Mouse (Mus musculus): ENCODE measurements at regions not wholly inside any gene's neighbourhood (a gene's known extent, or its start where the extent isn't known, plus 50 kb on each side); places are given as distances from the start of the nearest gene placed in this dataset.

DNA sequence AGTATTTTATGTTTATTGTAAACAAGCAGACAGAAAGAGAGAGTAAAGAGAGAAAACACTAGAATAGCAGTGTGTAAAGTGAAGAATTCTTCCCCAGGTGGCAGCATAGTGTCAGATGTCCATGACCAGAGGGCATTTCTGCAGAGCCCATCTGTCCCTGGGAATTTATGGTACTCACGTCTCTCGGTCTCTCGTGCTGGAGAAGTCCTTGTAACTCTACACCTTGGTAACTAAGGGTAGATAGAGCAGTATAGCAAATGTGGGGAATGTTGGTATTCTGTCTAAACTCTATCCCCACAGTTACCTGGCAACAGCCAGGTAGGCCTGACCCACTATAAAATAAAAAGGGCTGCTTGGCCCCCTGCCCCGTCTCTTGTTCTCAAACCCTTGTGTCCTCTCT, 122.5 kb upstream of the Tsc22d1 start:
- 14% methylated on average over 4 of the region's 4 CpGs for WGBS
- H3K27ac ChIP-seq (replicated peaks; ENCODE audit: low read depth, low read length), result no peak overlapping the region
- H3K9me3 ChIP-seq (ENCODE audit: control insufficient read depth, low read length), result no peaks in the 10 kb centered on the region
- H3K36me3 ChIP-seq (ENCODE audit: control insufficient read depth, insufficient read depth, low read length), result no peaks in the 10 kb centered on the region
- no peak for DNase-seq (ENCODE audit: low spot score)
- H3K4me3 ChIP-seq (ENCODE audit: low read depth, low read length), result no peak overlapping the region
- no peaks in the 10 kb centered on the region for H3K27me3 ChIP-seq (ENCODE audit: control insufficient read depth, insufficient read depth, low read length)
- H3K9ac ChIP-seq (ENCODE audit: low read length), result no peak overlapping the region
- ATAC-seq (ENCODE audit: insufficient number of reproducible peaks, low FRiP score, low TSS enrichment, low read depth), result no peak
- H3K4me2 ChIP-seq (ENCODE audit: low read depth, severe bottlenecking), result no peak overlapping the region
- no peaks in the 10 kb centered on the region for H3K4me1 ChIP-seq (ENCODE audit: control insufficient read depth, insufficient read depth, low read length)

DNA sequence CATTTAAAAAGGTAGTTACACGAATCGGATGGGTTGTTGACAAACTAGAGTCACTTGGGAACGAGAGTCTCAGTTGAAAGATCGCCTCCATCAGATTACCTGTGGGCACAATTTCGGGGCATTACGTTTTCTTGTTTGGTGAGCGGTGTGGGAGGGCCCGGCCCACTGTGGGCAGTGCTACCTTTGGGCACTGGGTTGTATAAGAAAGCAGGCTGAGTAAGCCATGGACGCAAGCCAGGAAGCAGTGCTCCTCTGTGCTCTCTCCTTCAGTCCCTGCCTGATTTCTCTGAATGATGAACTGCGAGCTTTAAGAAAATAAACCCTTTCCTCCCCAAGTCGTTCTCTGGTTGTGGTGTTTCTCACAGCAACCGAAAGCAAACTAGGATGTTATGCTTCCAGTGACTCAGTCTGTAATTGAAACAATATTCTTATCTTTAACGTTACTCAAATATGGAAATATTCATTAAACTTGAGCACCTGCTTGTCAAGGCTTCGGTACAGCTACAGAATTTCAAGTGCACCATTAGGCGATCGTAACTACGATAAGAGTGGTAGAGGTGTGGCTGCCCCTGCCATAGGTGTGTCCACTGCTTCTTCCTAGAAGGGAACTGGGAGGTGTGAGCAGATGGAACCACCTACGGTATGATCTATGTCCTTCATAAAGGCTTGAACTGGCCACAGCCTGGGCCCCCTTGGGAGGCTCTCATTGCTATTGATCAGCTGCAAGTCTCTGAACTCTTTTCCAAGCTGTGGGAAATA, 119.2 kb upstream of the Tsc22d1 start:
- Histone ChIP-seq H3K4me1 (ENCODE audit: control insufficient read depth, insufficient read depth, low read length) (no peaks in the 10 kb centered on the region), H3K4me3 (ENCODE audit: low read depth, low read length) (no peak overlapping the region), H3K9me3 (ENCODE audit: control insufficient read depth, low read length) (no peaks in the 10 kb centered on the region), H3K4me2 (ENCODE audit: low read depth, severe bottlenecking) (no peak overlapping the region), H3K27me3 (ENCODE audit: control insufficient read depth, insufficient read depth, low read length) (no peaks in the 10 kb centered on the region), H3K36me3 (ENCODE audit: control insufficient read depth, insufficient read depth, low read length) (no peaks in the 10 kb centered on the region), H3K27ac (replicated peaks; ENCODE audit: low read depth, low read length) (no peak overlapping the region), H3K9ac (ENCODE audit: low read length) (no peak overlapping the region)
- 86% methylated on average over 18 of the region's 18 CpGs for WGBS
- ATAC-seq (ENCODE audit: insufficient number of reproducible peaks, low FRiP score, low TSS enrichment, low read depth), result no peak
- no peak for DNase-seq (ENCODE audit: low spot score)

DNA sequence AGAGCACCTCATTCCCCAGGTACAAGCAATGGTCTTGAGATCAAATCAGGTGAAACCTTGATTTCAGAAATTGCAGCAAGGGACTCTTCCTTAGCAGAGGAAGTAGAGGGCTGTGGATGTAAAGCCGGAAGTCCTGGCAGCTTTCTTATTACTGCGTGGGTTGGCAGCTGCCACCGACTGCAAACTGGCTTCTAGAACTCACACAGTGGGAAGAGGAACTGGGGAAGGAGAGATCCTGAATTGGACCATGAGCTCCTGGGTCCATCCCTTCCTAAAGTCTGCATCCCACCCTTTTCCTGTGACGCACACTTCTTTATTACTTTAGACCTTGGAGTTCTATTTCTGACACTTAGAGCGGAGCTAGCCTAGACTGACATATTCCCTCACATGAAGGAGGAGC, 116.9 kb upstream of the Tsc22d1 start:
- Histone ChIP-seq H3K27ac (replicated peaks; ENCODE audit: low read depth, low read length) (no peak overlapping the region), H3K27me3 (ENCODE audit: control insufficient read depth, insufficient read depth, low read length) (no peaks in the 10 kb centered on the region), H3K36me3 (ENCODE audit: control insufficient read depth, insufficient read depth, low read length) (no peaks in the 10 kb centered on the region), H3K9me3 (ENCODE audit: control insufficient read depth, low read length) (no peaks in the 10 kb centered on the region), H3K9ac (ENCODE audit: low read length) (no peak overlapping the region), H3K4me3 (ENCODE audit: low read depth, low read length) (no peak overlapping the region), H3K4me2 (ENCODE audit: low read depth, severe bottlenecking) (no peak overlapping the region), H3K4me1 (ENCODE audit: control insufficient read depth, insufficient read depth, low read length) (no peaks in the 10 kb centered on the region)
- WGBS, result 94% methylated on average over 5 of the region's 5 CpGs
- DNase-seq (ENCODE audit: low spot score) (no peak), ATAC-seq (ENCODE audit: insufficient number of reproducible peaks, low FRiP score, low TSS enrichment, low read depth) (no peak)

DNA sequence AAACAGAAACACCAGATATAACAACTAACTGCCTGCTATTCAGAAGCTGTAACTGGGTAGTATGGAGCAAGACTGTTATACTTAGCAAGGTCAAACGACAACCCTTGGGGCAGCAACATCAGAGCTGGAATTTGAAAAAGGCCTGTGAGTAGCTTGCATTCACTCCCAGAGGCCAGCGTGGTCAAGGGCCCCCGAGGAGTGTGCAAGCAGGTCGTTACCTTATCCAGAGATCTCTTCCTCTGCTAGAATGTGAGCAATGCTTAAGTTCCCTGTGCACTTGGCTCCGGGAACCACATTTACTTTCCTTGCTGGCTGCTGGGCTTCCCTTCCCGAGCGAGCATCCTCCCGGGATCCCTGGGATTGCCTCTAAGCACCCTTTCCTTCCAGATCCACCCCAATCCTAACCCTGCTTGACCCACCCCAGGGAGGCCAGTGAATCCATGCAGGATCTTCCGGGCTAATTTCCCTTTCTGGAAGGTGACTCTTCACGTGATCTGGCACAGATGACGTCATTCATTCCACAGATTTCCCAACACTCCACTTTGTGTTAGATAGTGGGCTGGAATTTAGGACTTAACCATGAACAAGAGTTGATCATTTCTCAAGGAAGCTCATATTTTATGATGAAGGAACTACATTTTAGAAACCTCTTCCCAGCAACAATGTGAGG, 112.3 kb upstream of the Tsc22d1 start:
- H3K4me2 ChIP-seq (ENCODE audit: low read depth, severe bottlenecking), result no peak overlapping the region
- H3K9ac ChIP-seq (ENCODE audit: low read length), result no peak overlapping the region
- H3K4me1 ChIP-seq (ENCODE audit: control insufficient read depth, insufficient read depth, low read length), result no peaks in the 10 kb centered on the region
- H3K36me3 ChIP-seq (ENCODE audit: control insufficient read depth, insufficient read depth, low read length), result no peaks in the 10 kb centered on the region
- no peaks in the 10 kb centered on the region for H3K9me3 ChIP-seq (ENCODE audit: control insufficient read depth, low read length)
- WGBS, result 74% methylated on average over 11 of the region's 11 CpGs
- H3K27ac ChIP-seq (replicated peaks; ENCODE audit: low read depth, low read length), result no peak overlapping the region
- ATAC-seq (ENCODE audit: insufficient number of reproducible peaks, low FRiP score, low TSS enrichment, low read depth) (no peak), DNase-seq (ENCODE audit: low spot score) (no peak)
- H3K4me3 ChIP-seq (ENCODE audit: low read depth, low read length), result no peak overlapping the region
- H3K27me3 ChIP-seq (ENCODE audit: control insufficient read depth, insufficient read depth, low read length), result no peaks in the 10 kb centered on the region

DNA sequence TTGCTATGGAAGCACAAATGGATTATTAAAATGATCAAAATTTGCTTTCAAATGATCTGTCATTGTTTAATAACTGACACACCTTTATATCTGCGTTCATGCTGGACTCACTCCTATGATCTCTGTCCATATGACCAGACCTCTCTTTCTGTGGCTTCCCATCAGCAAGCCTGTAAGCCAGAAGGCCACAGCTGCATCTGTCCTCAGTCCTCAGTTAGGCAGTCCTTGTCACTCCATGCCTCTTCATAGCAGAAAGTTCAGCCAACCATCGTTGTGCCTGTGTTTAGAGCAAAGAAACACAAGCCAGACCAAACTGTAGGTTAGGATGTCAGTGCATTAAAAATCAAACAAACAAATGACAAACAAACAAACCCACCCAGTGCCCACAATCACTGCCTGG, 107.2 kb upstream of the Tsc22d1 start:
- H3K27me3 ChIP-seq (ENCODE audit: control insufficient read depth, insufficient read depth, low read length), result no peaks in the 10 kb centered on the region
- 74% methylated on average over 2 of the region's 2 CpGs for WGBS
- no peak overlapping the region for H3K9ac ChIP-seq (ENCODE audit: low read length)
- ATAC-seq (ENCODE audit: insufficient number of reproducible peaks, low FRiP score, low TSS enrichment, low read depth) (no peak), DNase-seq (ENCODE audit: low spot score) (no peak)
- H3K4me3 ChIP-seq (ENCODE audit: low read depth, low read length), result no peak overlapping the region
- H3K27ac ChIP-seq (replicated peaks; ENCODE audit: low read depth, low read length), result no peak overlapping the region
- H3K9me3 ChIP-seq (ENCODE audit: control insufficient read depth, low read length), result no peaks in the 10 kb centered on the region
- 0 out of 2 replicates have a peak, but pooled peaks cover 3% of the 10 kb centered on the region for H3K4me1 ChIP-seq (ENCODE audit: control insufficient read depth, insufficient read depth, low read length)
- H3K4me2 ChIP-seq (ENCODE audit: low read depth, severe bottlenecking), result no peak overlapping the region
- no peaks in the 10 kb centered on the region for H3K36me3 ChIP-seq (ENCODE audit: control insufficient read depth, insufficient read depth, low read length)

DNA sequence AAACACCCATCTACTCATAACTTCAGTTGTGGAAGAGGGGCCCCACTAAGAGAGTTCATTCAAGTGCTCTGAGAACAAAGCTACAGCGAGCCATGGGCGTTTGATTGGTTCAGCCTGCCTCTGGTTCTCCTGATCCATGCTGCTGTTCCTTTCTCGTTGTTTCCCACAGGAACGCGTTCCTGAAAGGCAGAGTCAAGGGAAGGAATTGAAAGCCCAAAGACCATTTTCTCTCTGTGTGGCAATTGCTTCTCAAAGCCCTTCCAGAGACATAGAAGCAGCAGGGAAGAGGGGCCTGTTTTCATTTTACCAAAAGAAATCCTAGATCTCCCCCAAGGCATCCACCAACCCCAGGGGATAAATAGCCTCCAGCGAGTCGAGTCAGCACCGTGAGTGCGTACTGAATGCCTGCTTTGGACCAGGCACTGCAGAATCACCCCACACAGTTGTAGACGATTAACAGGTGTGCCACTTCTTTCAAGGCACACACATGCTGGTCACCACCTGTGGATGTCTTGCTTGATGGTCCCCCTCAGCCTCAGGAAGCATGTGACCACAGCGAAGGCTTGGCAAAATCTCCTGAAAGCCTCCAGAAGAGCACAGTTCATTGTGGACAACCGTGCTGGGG, 106.5 kb upstream of the Tsc22d1 start:
- H3K27ac ChIP-seq (replicated peaks; ENCODE audit: low read depth, low read length), result no peak overlapping the region
- H3K4me1 ChIP-seq (ENCODE audit: control insufficient read depth, insufficient read depth, low read length), result 0 out of 2 replicates have a peak, but pooled peaks cover 3% of the 10 kb centered on the region
- no peak for ATAC-seq (ENCODE audit: insufficient number of reproducible peaks, low FRiP score, low TSS enrichment, low read depth)
- peak; percentile 40 for DNase-seq (ENCODE audit: low spot score)
- no peaks in the 10 kb centered on the region for H3K27me3 ChIP-seq (ENCODE audit: control insufficient read depth, insufficient read depth, low read length)
- H3K4me3 ChIP-seq (ENCODE audit: low read depth, low read length), result no peak overlapping the region
- no peaks in the 10 kb centered on the region for H3K9me3 ChIP-seq (ENCODE audit: control insufficient read depth, low read length)
- H3K36me3 ChIP-seq (ENCODE audit: control insufficient read depth, insufficient read depth, low read length), result no peaks in the 10 kb centered on the region
- WGBS, result 34% methylated on average over 12 of the region's 12 CpGs
- peak overlapping the region; percentile 55 for H3K9ac ChIP-seq (ENCODE audit: low read length)
- H3K4me2 ChIP-seq (ENCODE audit: low read depth, severe bottlenecking), result peak overlapping the region; percentile 29; the same call in 1 of the 2 replicates

DNA sequence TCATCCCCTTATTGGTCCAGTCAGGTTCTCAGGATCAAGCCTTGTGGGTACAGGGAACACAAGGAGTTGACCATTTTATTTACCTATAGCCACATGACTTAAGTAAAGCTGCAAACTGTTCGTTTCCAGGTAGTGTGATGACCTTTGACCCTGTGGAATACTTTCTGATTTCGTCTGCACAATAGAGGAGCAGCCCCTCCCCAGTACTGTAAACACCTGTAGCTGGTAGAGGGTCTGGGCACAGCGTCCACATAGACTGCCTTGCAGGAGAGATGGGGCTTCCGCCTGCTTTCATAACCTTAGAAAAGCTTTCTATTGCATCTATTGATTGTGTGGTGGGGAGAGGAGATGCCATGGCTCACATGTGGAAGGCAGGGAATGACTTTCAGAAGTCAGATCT, 105.2 kb upstream of the Tsc22d1 start:
- 72% methylated on average over 4 of the region's 4 CpGs for WGBS

DNA sequence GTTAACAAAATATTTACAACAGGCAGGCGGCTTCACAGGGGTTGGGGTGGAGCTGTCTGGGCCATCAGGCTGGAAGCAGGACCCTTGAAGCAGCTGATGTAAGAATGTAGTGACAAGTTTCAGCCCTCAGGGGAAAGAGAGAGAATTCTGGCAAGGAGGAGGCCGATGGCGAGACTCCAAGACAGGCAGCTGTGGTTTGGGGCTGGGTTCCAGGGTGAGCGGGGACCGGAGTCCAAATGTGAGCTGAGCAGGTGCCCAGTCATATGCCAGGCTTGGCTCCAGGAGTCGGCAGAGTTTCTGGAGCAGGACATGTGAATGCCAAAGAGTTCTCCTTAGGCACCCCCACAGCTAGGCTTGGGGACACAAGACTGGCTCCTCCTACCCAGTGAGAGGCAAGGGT, 104.5 kb upstream of the Tsc22d1 start:
- Histone ChIP-seq H3K36me3 (ENCODE audit: control insufficient read depth, insufficient read depth, low read length) (no peaks in the 10 kb centered on the region), H3K4me2 (ENCODE audit: low read depth, severe bottlenecking) (no peak overlapping the region), H3K9ac (ENCODE audit: low read length) (no peak overlapping the region), H3K27ac (replicated peaks; ENCODE audit: low read depth, low read length) (no peak overlapping the region), H3K9me3 (ENCODE audit: control insufficient read depth, low read length) (no peaks in the 10 kb centered on the region), H3K4me3 (ENCODE audit: low read depth, low read length) (no peak overlapping the region), H3K27me3 (ENCODE audit: control insufficient read depth, insufficient read depth, low read length) (no peaks in the 10 kb centered on the region), H3K4me1 (ENCODE audit: control insufficient read depth, insufficient read depth, low read length) (0 out of 2 replicates have a peak, but pooled peaks cover 3% of the 10 kb centered on the region)
- 73% methylated on average over 6 of the region's 6 CpGs for WGBS
- no peak for DNase-seq (ENCODE audit: low spot score)
- no peak for ATAC-seq (ENCODE audit: insufficient number of reproducible peaks, low FRiP score, low TSS enrichment, low read depth)

More for the DNA sequence above, 105.2 kb upstream of the Tsc22d1 start:
- no peak overlapping the region for H3K9ac ChIP-seq (ENCODE audit: low read length)
- DNase-seq (ENCODE audit: low spot score) (no peak), ATAC-seq (ENCODE audit: insufficient number of reproducible peaks, low FRiP score, low TSS enrichment, low read depth) (no peak)
- H3K27ac ChIP-seq (replicated peaks; ENCODE audit: low read depth, low read length), result no peak overlapping the region
- H3K4me3 ChIP-seq (ENCODE audit: low read depth, low read length), result no peak overlapping the region
- H3K4me2 ChIP-seq (ENCODE audit: low read depth, severe bottlenecking), result no peak overlapping the region
- no peaks in the 10 kb centered on the region for H3K27me3 ChIP-seq (ENCODE audit: control insufficient read depth, insufficient read depth, low read length)
- 0 out of 2 replicates have a peak, but pooled peaks cover 3% of the 10 kb centered on the region for H3K4me1 ChIP-seq (ENCODE audit: control insufficient read depth, insufficient read depth, low read length)
- H3K36me3 ChIP-seq (ENCODE audit: control insufficient read depth, insufficient read depth, low read length), result no peaks in the 10 kb centered on the region
- no peaks in the 10 kb centered on the region for H3K9me3 ChIP-seq (ENCODE audit: control insufficient read depth, low read length)
